Mouse (Mus musculus) heart, adult 8-10 months (tissue): ENCODE results near the gene Defb19. TPM values are rescaled to one million over a fixed set of nuclear protein-coding genes. Genes with fewer than 3 reads are reported as not detected.

Experiments
- DNase-seq: peaks from one replicate; pipeline ENCODE4 v3.0.0; 2022; ENCODE audit warnings: low spot score
- total RNA-seq, 4 experiments: library from RNA; stranded (reverse); gene quantifications; 2 replicates each; pipeline ENCODE4 v1.2.4; 2022

Gene Defb19
- under 1 TPM in 1 of 4 experiments, not detected in 3; 0.81 TPM for total RNA-seq

GRCm38 (mm10) chr2:152580107-152580506 lies at the start of gene Defb19:
TSS of gene Defb19 (minus strand) at chr2:152580312.
- no peak for DNase-seq

- no peak for DNase-seq
These were observed 49.8 kb upstream of the Defb19 start for GRCm38 (mm10) chr2:152629904-152630303.

- DNase-seq = no peak
These were observed 49.1 kb upstream of the Defb19 start for GRCm38 (mm10) chr2:152629239-152629638.

- no peak for DNase-seq
These were observed 48.0 kb upstream of the Defb19 start for GRCm38 (mm10) chr2:152628066-152628465.

- no peak for DNase-seq
These were observed 46.9 kb upstream of the Defb19 start, which contains the start of gene Rem1 for GRCm38 (mm10) chr2:152626774-152627591. TSS of gene Rem1 (plus strand) at chr2:152626951.

GRCm38 (mm10) chr2:152625256-152625655 lies 45.1 kb upstream of the Defb19 start:
- DNase-seq = no peak

- no peak for DNase-seq
These were observed 44.5 kb upstream of the Defb19 start for GRCm38 (mm10) chr2:152624566-152624965.

GRCm38 (mm10) chr2:152622953-152623352 lies 42.8 kb upstream of the Defb19 start, which contains the start of gene Defb25:
TSS of gene Defb25 (minus strand) at chr2:152623053.
- DNase-seq = no peak

- no peak for DNase-seq
These were observed 42.0 kb upstream of the Defb19 start for GRCm38 (mm10) chr2:152622151-152622550.

GRCm38 (mm10) chr2:152620367-152621134 lies 40.4 kb upstream of the Defb19 start:
- DNase-seq = no peak

- DNase-seq = no peak
These were observed 37.3 kb upstream of the Defb19 start for GRCm38 (mm10) chr2:152617374-152617773.

GRCm38 (mm10) chr2:152616470-152616869 lies 36.4 kb upstream of the Defb19 start:
- DNase-seq = no peak

GRCm38 (mm10) chr2:152615563-152615962 lies 35.5 kb upstream of the Defb19 start:
- DNase-seq = peak; percentile 78

GRCm38 (mm10) chr2:152612193-152612592 lies 32.1 kb upstream of the Defb19 start:
- DNase-seq = no peak

GRCm38 (mm10) chr2:152608719-152609118 lies 28.6 kb upstream of the Defb19 start:
- DNase-seq = no peak

- no peak for DNase-seq
These were observed 27.6 kb upstream of the Defb19 start for GRCm38 (mm10) chr2:152607746-152608145.

GRCm38 (mm10) chr2:152604057-152604456 lies 23.9 kb upstream of the Defb19 start, which contains the start of gene Defb36:
TSS of gene Defb36 (plus strand) at chr2:152604327.
- DNase-seq = no peak

GRCm38 (mm10) chr2:152601275-152601960 lies 21.3 kb upstream of the Defb19 start:
- DNase-seq = no peak

- no peak for DNase-seq
These were observed 20.0 kb upstream of the Defb19 start for GRCm38 (mm10) chr2:152600076-152600475.

- DNase-seq = no peak
These were observed 19.2 kb upstream of the Defb19 start, which contains the start of gene Defb45 for GRCm38 (mm10) chr2:152599299-152599698. TSS of gene Defb45 (minus strand) at chr2:152599399.

- DNase-seq = no peak
These were observed 8.9 kb upstream of the Defb19 start for GRCm38 (mm10) chr2:152589021-152589420.

GRCm38 (mm10) chr2:152588450-152588849 lies 8.3 kb upstream of the Defb19 start:
- DNase-seq = no peak
